Mouse (Mus musculus) midbrain, postnatal 0 days (tissue): ENCODE results near the gene Scp2. TPM values are rescaled to one million over a fixed set of nuclear protein-coding genes. Genes with fewer than 3 reads are reported as not detected.

ENCODE experiments used
- ATAC-seq: fragments of 200-750 bp; cut with Nextera tagmentation; 2 replicates; pipeline ENCODE4 v1.8.0; 2017; ENCODE audit warnings: moderate number of reproducible peaks, mild to moderate bottlenecking, moderate TSS enrichment, moderate library complexity; ENCODE audit not compliant: low FRiP score
- DNase-seq: peaks from one replicate; pipeline ENCODE4 v3.0.0-alpha.2; 2015; ENCODE audit warnings: low spot score
- H3K27ac ChIP-seq: fragments of 300-500 bp; sonication (generic); 2 replicates; pipeline ENCODE4 v1.5.1; 2014; ENCODE audit warnings: low read depth, mild to moderate bottlenecking, low read length, mixed read lengths
- H3K27me3 ChIP-seq: fragments of 300-500 bp; sonication (generic); 2 replicates; pipeline ENCODE4 v1.6.1; 2014; ENCODE audit warnings: low read length, control low read depth, mixed read lengths; ENCODE audit not compliant: insufficient read depth
- H3K36me3 ChIP-seq: fragments of 300-500 bp; sonication (generic); 2 replicates; pipeline ENCODE4 v1.6.1; 2014; ENCODE audit warnings: low read length, control low read depth, mixed read lengths; ENCODE audit not compliant: insufficient read depth
- H3K4me1 ChIP-seq: fragments of 300-500 bp; sonication (generic); 2 replicates; pipeline ENCODE4 v1.6.1; 2014; ENCODE audit warnings: mild to moderate bottlenecking, control low read depth, antibody characterized with exemption, low read length, mixed read lengths; ENCODE audit not compliant: insufficient read depth
- H3K4me2 ChIP-seq: fragments of 300-500 bp; sonication (generic); 2 replicates; pipeline ENCODE4 v1.6.1; 2014; ENCODE audit warnings: low read depth, mild to moderate bottlenecking, low read length, mixed read lengths; ENCODE audit not compliant: poor library complexity, severe bottlenecking
- H3K4me3 ChIP-seq: fragments of 300-500 bp; sonication (generic); 2 replicates; pipeline ENCODE4 v1.5.1; 2014; ENCODE audit warnings: low read depth, mild to moderate bottlenecking, low read length, moderate library complexity
- H3K9ac ChIP-seq: fragments of 300-500 bp; sonication (generic); replicated peaks from 2 replicates; pipeline ENCODE4 v1.6.1; 2014; ENCODE audit warnings: mild to moderate bottlenecking, low read length, moderate library complexity, mixed read lengths; ENCODE audit not compliant: poor library complexity, severe bottlenecking
- H3K9me3 ChIP-seq: fragments of 300-500 bp; sonication (generic); 2 replicates; pipeline ENCODE4 v1.6.1; 2016; ENCODE audit warnings: low read length, control low read depth
- CTCF ChIP-seq: IDR thresholded peaks from 2 replicates; pipeline ENCODE4 v1.5.1; 2016; ENCODE audit warnings: antibody characterized with exemption, mild to moderate bottlenecking
- WGBS: fragments of 180-500 bp; shearing (Covaris S2); extraction: QIAGEN DNeasy Blood & Tissue Kit; methylation state at CpG from one replicate; pipeline ENCODE4 v1.1.7; 2014; 5-methylcytosine and 5-hydroxymethylcytosine counted together
- polyA plus RNA-seq: library from polyadenylated mRNA; unstranded; fragments of >200 nt; fragmentation: Nextera tagmentation; extraction: Ambion mirVana; gene quantifications from 2 replicates; pipeline ENCODE4 v1.2.1, GENCODE M21; 2015
- total RNA-seq: library from RNA; depleted of rRNA; stranded (reverse); fragments of >200 nt; gene quantifications from 2 replicates; pipeline ENCODE4 v1.2.3, GENCODE M21; 2014

The Scp2 gene
- total and polyA plus RNA-seq, 2 experiments from 2014 or later, result 133 to 202 TPM

GRCm38 (mm10) chr4:108068081-108068480 lies 76.7 kb downstream of the Scp2 start:
- Histone ChIP-seq H3K27me3 (no peaks in the 10 kb centered on the region), H3K36me3 (peaks cover 2% of the 10 kb centered on the region), H3K4me2 (no peak overlapping the region), H3K9ac (no peak overlapping the region), H3K9me3 (no peaks in the 10 kb centered on the region), H3K27ac (no peak overlapping the region), H3K4me3 (no peak overlapping the region), H3K4me1 (no peaks in the 10 kb centered on the region)
- DNase-seq, result no peak
- no peak for ATAC-seq
- no peak for TF ChIP-seq CTCF
- WGBS, result 90% methylated on average over 2 of the region's 2 CpGs

- no peak overlapping the region for H3K9ac ChIP-seq
- H3K4me1 ChIP-seq, result no peaks in the 10 kb centered on the region
- no peaks in the 10 kb centered on the region for H3K9me3 ChIP-seq
- 92% methylated on average over 7 of the region's 7 CpGs for whole genome bisulfite sequencing
- no peak for ATAC-seq
- no peak for DNase-seq
- H3K27ac ChIP-seq, result no peak overlapping the region
- H3K4me2 ChIP-seq, result no peak overlapping the region
- no peak for TF ChIP-seq CTCF
- peaks cover 2% of the 10 kb centered on the region for H3K36me3 ChIP-seq
- H3K4me3 ChIP-seq, result no peak overlapping the region
- no peaks in the 10 kb centered on the region for H3K27me3 ChIP-seq
Measured at GRCm38 (mm10) chr4:108067261-108067660, 77.5 kb downstream of the Scp2 start.

DNA sequence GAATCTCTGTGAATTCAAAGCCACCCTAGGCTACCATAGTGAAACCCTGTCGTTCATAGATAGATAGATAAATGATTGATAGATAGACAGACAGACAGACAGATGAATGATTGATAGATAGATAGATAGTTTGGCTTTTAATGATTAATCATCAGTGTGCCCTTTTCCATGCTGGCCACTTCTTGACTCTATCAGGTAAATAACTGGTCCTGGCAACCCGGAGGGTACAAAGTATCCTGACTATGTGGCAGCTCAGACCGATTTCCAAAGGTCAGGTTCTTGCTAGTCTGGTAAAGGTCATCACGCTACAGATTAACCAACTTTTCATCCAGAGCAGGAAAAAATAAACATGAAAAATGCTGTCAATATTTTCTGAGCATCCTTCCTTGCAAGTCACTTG lies 78.2 kb downstream of the Scp2 start:
- Histone ChIP-seq H3K9ac (no peak overlapping the region), H3K4me1 (no peaks in the 10 kb centered on the region), H3K9me3 (no peaks in the 10 kb centered on the region), H3K27me3 (no peaks in the 10 kb centered on the region), H3K36me3 (peaks cover 2% of the 10 kb centered on the region), H3K4me3 (no peak overlapping the region), H3K4me2 (no peak overlapping the region), H3K27ac (no peak overlapping the region)
- WGBS, result 94% methylated on average over 4 of the region's 4 CpGs
- ATAC-seq (no peak), DNase-seq (no peak)
- no peak for TF ChIP-seq CTCF

- TF ChIP-seq CTCF, result no peak
- Histone ChIP-seq H3K4me1 (no peaks in the 10 kb centered on the region), H3K36me3 (peaks cover 2% of the 10 kb centered on the region), H3K27ac (no peak overlapping the region), H3K4me2 (no peak overlapping the region), H3K27me3 (no peaks in the 10 kb centered on the region), H3K9ac (no peak overlapping the region), H3K4me3 (no peak overlapping the region), H3K9me3 (no peaks in the 10 kb centered on the region)
- WGBS, result 84% methylated on average over 2 of the region's 2 CpGs
- ATAC-seq (no peak), DNase-seq (no peak)
Measured at GRCm38 (mm10) chr4:108065176-108065844, 79.5 kb downstream of the Scp2 start.

GRCm38 (mm10) chr4:108063616-108064015 lies 81.2 kb downstream of the Scp2 start:
- Histone ChIP-seq H3K4me1 (no peaks in the 10 kb centered on the region), H3K36me3 (peaks cover 6% of the 10 kb centered on the region), H3K27ac (no peak overlapping the region), H3K9ac (no peak overlapping the region), H3K4me2 (no peak overlapping the region), H3K4me3 (no peak overlapping the region), H3K27me3 (no peaks in the 10 kb centered on the region), H3K9me3 (no peaks in the 10 kb centered on the region)
- no peak for TF ChIP-seq CTCF
- DNase-seq (no peak), ATAC-seq (no peak)
- 91% methylated on average over 6 of the region's 6 CpGs for WGBS

- Histone ChIP-seq H3K27me3 (no peaks in the 10 kb centered on the region), H3K36me3 (peaks cover 6% of the 10 kb centered on the region; the same call in 1 of the 2 replicates), H3K4me3 (no peak overlapping the region), H3K4me2 (no peak overlapping the region), H3K27ac (no peak overlapping the region), H3K4me1 (no peaks in the 10 kb centered on the region), H3K9ac (no peak overlapping the region), H3K9me3 (no peaks in the 10 kb centered on the region)
- no peak for DNase-seq
- 99% methylated on average over 5 of the region's 5 CpGs for WGBS
- TF ChIP-seq CTCF, result no peak
- no peak for ATAC-seq
Measured at GRCm38 (mm10) chr4:108062524-108062923, 82.3 kb downstream of the Scp2 start.
